Mouse (Mus musculus) heart, postnatal 36 days (tissue): ENCODE data around the gene Gm17606. TPM values are rescaled to one million over a fixed set of nuclear protein-coding genes. Genes with fewer than 3 reads are reported as not detected.

Experiments
- microRNA-seq, 2 experiments: library from miRNA; unstranded; fragments of <30 nt; microRNA quantifications; one replicate each; pipeline ENCODE4 v1.2.0; 2021; ENCODE audit warnings: borderline number of aligned reads in 2 of 2
- total RNA-seq, 2 experiments: library from RNA; stranded (reverse); gene quantifications; 2 replicates each; pipeline ENCODE4 v1.2.3; 2021

The Gm17606 gene
- total RNA-seq, 2 experiments from 2014 or later, result not detected

Small RNAs within 50 kb of the gene (microRNA-seq; reads per million reads assigned to microRNA genes)
- 0 reads per million in 2 experiments for gene Mir686
- gene Mir6948, result 0 reads per million in 2 experiments

Other genes starting within 250 kb of the Gm17606 start
- gene Slc7a7, start 223.2 kb upstream of the Gm17606 start, total RNA-seq, result 1 to 10 TPM; 4.1 to 6.1 TPM
- 100 to 1,000 TPM; 118 to 126 TPM for gene Mrpl52, start 214.0 kb upstream of the Gm17606 start, total RNA-seq
- 10 to 100 TPM; 12.6 to 19.1 TPM for gene Mmp14, start 209.3 kb upstream of the Gm17606 start, total RNA-seq
- gene Lrp10, start 176.8 kb upstream of the Gm17606 start, total RNA-seq, result 10 to 100 TPM; 55.5 to 57.6 TPM
- gene Rem2, start 164.9 kb upstream of the Gm17606 start, total RNA-seq, result not detected
- 10 to 100 TPM; 30.3 to 37.7 TPM for gene Prmt5, start 123.4 kb upstream of the Gm17606 start, total RNA-seq
- 1 to 10 TPM; 3.2 to 4.1 TPM for gene Haus4, start 86.3 kb upstream of the Gm17606 start, total RNA-seq
- gene Ajuba, start 63.4 kb upstream of the Gm17606 start, total RNA-seq, result 1 to 10 TPM; 6.1 to 6.4 TPM
- gene 4931414P19Rik, start 35.0 kb upstream of the Gm17606 start, total RNA-seq, result 1 to 10 TPM; 4.0 to 5.9 TPM
- 100 to 1,000 TPM; 185 to 191 TPM for gene Psmb5, start 22.9 kb upstream of the Gm17606 start, total RNA-seq
- gene Psmb11, start 19.5 kb upstream of the Gm17606 start, total RNA-seq, result not detected
- gene Cdh24, start 412 bp downstream of the Gm17606 start, total RNA-seq, result under 1 TPM; 0.27 to 0.44 TPM
- gene 1700123O20Rik, start 45.3 kb downstream of the Gm17606 start, total RNA-seq, result 10 to 100 TPM; 14.5 to 16.1 TPM
- 10 to 100 TPM; 72.2 to 80.2 TPM for gene Acin1, start 46.0 kb downstream of the Gm17606 start, total RNA-seq
- gene Gm29776, start 57.9 kb downstream of the Gm17606 start, total RNA-seq, result not detected
- gene Cebpe, start 71.2 kb downstream of the Gm17606 start, total RNA-seq, result not detected
- 1 to 10 TPM; 2.6 to 3.1 TPM for gene Slc7a8, start 141.0 kb downstream of the Gm17606 start, total RNA-seq
- gene Rnf212b, start 173.2 kb downstream of the Gm17606 start, total RNA-seq, result not detected
- 1 to 10 TPM; 5.2 to 8.8 TPM for gene Homez, start 230.0 kb downstream of the Gm17606 start, total RNA-seq
- 1 to 10 TPM; 2.6 to 2.9 TPM for gene Ppp1r3e, start 236.6 kb downstream of the Gm17606 start, total RNA-seq
- 10 to 100 TPM; 42.1 to 43.4 TPM for gene Bcl2l2, start 242.4 kb downstream of the Gm17606 start, total RNA-seq
- 1 to 10 TPM; 3.5 to 6.6 TPM for gene Gm20521, start 242.5 kb downstream of the Gm17606 start, total RNA-seq